Mouse (Mus musculus) stomach, embryonic 16.5 days (tissue): Measurements from ENCODE around the gene Mup18. TPM values are rescaled to one million over a fixed set of nuclear protein-coding genes. Genes with fewer than 3 reads are reported as not detected.
"Not testable (repeated sequence)": the region's sequence is repeated elsewhere in the genome, so short reads cannot be mapped to it uniquely, and the experiment has no call there.

ENCODE experiments used
- ATAC-seq: fragments of 200-750 bp; cut with Nextera tagmentation; 2 replicates; pipeline ENCODE4 v1.8.0; 2017; ENCODE audit warnings: moderate number of reproducible peaks, moderate TSS enrichment; ENCODE audit not compliant: insufficient read depth, low FRiP score
- H3K27ac ChIP-seq: fragments of 300-500 bp; sonication (generic); 2 replicates; pipeline ENCODE4 v1.5.1; 2014; ENCODE audit warnings: low read length
- H3K27me3 ChIP-seq: fragments of 300-500 bp; sonication (generic); 2 replicates; pipeline ENCODE4 v1.6.1; 2014; ENCODE audit warnings: low read length, control low read depth, mixed read lengths; ENCODE audit not compliant: control insufficient read depth, insufficient read depth
- H3K36me3 ChIP-seq: fragments of 300-500 bp; sonication (generic); 2 replicates; pipeline ENCODE4 v1.6.1; 2014; ENCODE audit warnings: low read length; ENCODE audit not compliant: control insufficient read depth, insufficient read depth
- H3K4me1 ChIP-seq: fragments of 300-500 bp; sonication (generic); 2 replicates; pipeline ENCODE4 v1.6.1; 2014; ENCODE audit warnings: low read length, control low read depth, mixed read lengths; ENCODE audit not compliant: control insufficient read depth, insufficient read depth
- H3K4me2 ChIP-seq: fragments of 300-500 bp; sonication (generic); 2 replicates; pipeline ENCODE4 v1.6.1; 2014; ENCODE audit warnings: low read depth, low read length, mixed read lengths
- H3K4me3 ChIP-seq: fragments of 300-500 bp; sonication (generic); replicated peaks from 2 replicates; pipeline ENCODE4 v1.5.1; 2014; ENCODE audit warnings: mild to moderate bottlenecking, low read length
- H3K9ac ChIP-seq: fragments of 300-500 bp; sonication (generic); 2 replicates; pipeline ENCODE4 v1.6.1; 2014; ENCODE audit warnings: low read length
- H3K9me3 ChIP-seq: fragments of 300-500 bp; sonication (generic); replicated peaks from 2 replicates; pipeline ENCODE4 v1.6.1; 2016; ENCODE audit warnings: low read length, control low read depth; ENCODE audit not compliant: control insufficient read depth
- WGBS: fragments of 180-500 bp; shearing (Covaris S2); extraction: QIAGEN DNeasy Blood & Tissue Kit; methylation state at CpG from one replicate; pipeline ENCODE4 v1.1.7; 2014; 5-methylcytosine and 5-hydroxymethylcytosine counted together
- polyA plus RNA-seq: library from polyadenylated mRNA; unstranded; fragments of >200 nt; fragmentation: Nextera tagmentation; extraction: Ambion mirVana; gene quantifications from 2 replicates; pipeline ENCODE4 v1.2.1, GENCODE M21; 2015

Gene Mup18
- polyA plus RNA-seq = not detected in 2 replicates

DNA sequence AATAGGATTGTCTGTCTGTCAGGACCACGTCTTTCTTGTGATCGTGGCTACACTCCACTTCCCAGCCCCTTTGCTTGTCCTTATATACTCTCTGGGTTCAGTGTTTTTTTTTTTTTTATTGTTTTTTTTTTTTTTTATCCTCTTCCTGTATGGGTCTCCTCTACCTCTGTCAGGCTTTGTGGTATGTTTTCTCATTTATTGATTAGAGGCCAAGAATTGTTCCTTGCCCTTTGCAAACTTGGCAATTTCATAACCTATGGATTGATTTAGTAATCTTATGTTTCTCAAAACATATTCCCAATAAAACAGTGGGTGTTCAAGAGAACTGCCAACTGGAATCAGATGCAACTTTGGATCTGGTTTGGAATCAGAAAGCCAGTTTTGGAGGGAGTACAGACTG is at the start of gene Mup18:
Mup18 (minus strand) TSS at position 101 of the 400 bp plus-strand sequence.
- H3K9ac ChIP-seq, H3K36me3 ChIP-seq, H3K4me2 ChIP-seq, H3K9me3 ChIP-seq, H3K4me3 ChIP-seq, H3K27ac ChIP-seq, H3K27me3 ChIP-seq, H3K4me1 ChIP-seq, ATAC-seq: not testable (repeated sequence)
- WGBS = 90% methylated on average over 2 of the region's 2 CpGs

DNA sequence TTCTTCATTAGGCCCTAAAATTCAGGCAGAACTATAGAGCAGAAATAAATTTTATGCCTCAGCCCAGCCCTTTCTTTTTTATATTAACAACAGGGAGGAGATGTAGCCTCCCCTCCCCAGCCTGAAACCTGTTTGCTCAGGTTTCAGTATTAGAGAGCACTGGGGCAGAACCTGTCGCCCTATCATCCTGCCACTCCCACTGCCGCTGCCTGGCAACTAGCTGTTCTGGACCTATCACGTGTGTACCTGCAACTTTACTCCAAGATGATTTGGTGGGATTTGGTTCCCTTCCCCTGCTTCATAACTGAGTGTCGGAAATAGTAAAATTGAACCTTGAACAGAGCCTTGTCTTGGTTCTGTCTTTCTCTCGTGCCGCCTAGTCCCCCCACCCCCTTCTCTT is 40.4 kb upstream of the Mup18 start:
- not testable (repeated sequence) for H3K4me3 ChIP-seq, H3K27me3 ChIP-seq, H3K27ac ChIP-seq, H3K9ac ChIP-seq, ATAC-seq, H3K4me1 ChIP-seq, H3K9me3 ChIP-seq, H3K36me3 ChIP-seq, H3K4me2 ChIP-seq
- 76% methylated on average over 6 of the region's 6 CpGs for WGBS

Other genes with a start within 250 kb of the Mup18 start
- not detected in 2 replicates for gene Mup15, start 234.4 kb downstream of the Mup18 start, polyA plus RNA-seq
- gene Mup16, start 154.6 kb downstream of the Mup18 start, polyA plus RNA-seq = not detected in 2 replicates
- gene Mup17, start 78.3 kb downstream of the Mup18 start, polyA plus RNA-seq = not detected in 2 replicates
- not detected in 2 replicates for gene Mup19, start 108.1 kb upstream of the Mup18 start, polyA plus RNA-seq
- gene Mup5, start 161.1 kb upstream of the Mup18 start, polyA plus RNA-seq = not detected in 2 replicates